Mouse (Mus musculus): ENCODE measurements around the gene Phyhipl.

GRCm38 (mm10) chr10:70581556-70582211, 74.1 kb downstream of the Phyhipl start:
- TF ChIP-seq POLR2A (IDR thresholded peaks at IDR 0.05; ENCODE audit: insufficient read depth, low read depth, low read length) (no peak), CTCF (IDR thresholded peaks at IDR 0.05) (no peak)
